In genomic region chr7:65005731-65006130, GRCm38 (mm10) we compare ENCODE assay signal across 31 mouse cellular contexts.
"Had no signal": no experiment of that assay in that cellular context is flagged by ENCODE, and none has a peak within 500 bp of the region (broad histone marks: within the 10 kb centered on the region; RNA-seq: fewer than 3 reads in every experiment).

No protein-coding gene starts in this region.

- H3K9ac ChIP-seq: limb, embryonic 12.5 days; limb, embryonic 13.5 days; limb, embryonic 15.5 days; liver, embryonic 12.5 days; liver, embryonic 13.5 days; liver, embryonic 14.5 days; liver, embryonic 15.5 days; liver, postnatal 0 days; lung, embryonic 14.5 days; lung, embryonic 15.5 days; midbrain, embryonic 12.5 days; midbrain, embryonic 13.5 days; midbrain, embryonic 15.5 days; neural tube, embryonic 12.5 days had no signal

- H3K4me1 ChIP-seq: limb, embryonic 13.5 days; limb, embryonic 15.5 days; liver, embryonic 12.5 days; liver, embryonic 13.5 days; liver, embryonic 15.5 days; lung, embryonic 15.5 days; midbrain, embryonic 12.5 days; neural tube, embryonic 12.5 days had no signal

- H3K27me3 ChIP-seq: limb, embryonic 12.5 days; limb, embryonic 13.5 days; limb, embryonic 15.5 days; liver, embryonic 12.5 days; liver, embryonic 13.5 days; liver, embryonic 15.5 days; lung, embryonic 15.5 days; megakaryocyte, embryonic 14.5 days; midbrain, embryonic 12.5 days; midbrain, embryonic 13.5 days; midbrain, embryonic 15.5 days; neural tube, embryonic 12.5 days had no signal

- H3K4me3 ChIP-seq: limb, embryonic 10.5 days; limb, embryonic 12.5 days; limb, embryonic 13.5 days; limb, embryonic 15.5 days; liver, embryonic 12.5 days; liver, embryonic 13.5 days; liver, embryonic 15.5 days; lung, embryonic 15.5 days; megakaryocyte, embryonic 14.5 days; midbrain, embryonic 10.5 days; midbrain, embryonic 12.5 days; midbrain, embryonic 13.5 days; midbrain, embryonic 15.5 days; myocyte; neural tube, embryonic 12.5 days had no signal

- H3K9me3 ChIP-seq: limb, embryonic 10.5 days; limb, embryonic 12.5 days; limb, embryonic 13.5 days; limb, embryonic 15.5 days; liver, embryonic 12.5 days; liver, embryonic 13.5 days; liver, embryonic 15.5 days; lung, embryonic 15.5 days; megakaryocyte, embryonic 14.5 days; midbrain, embryonic 10.5 days; midbrain, embryonic 12.5 days; midbrain, embryonic 13.5 days; midbrain, embryonic 15.5 days; neural tube, embryonic 12.5 days had no signal

- ATAC-seq: liver, embryonic 12.5 days; liver, postnatal 0 days; lung, postnatal 0 days; midbrain, embryonic 13.5 days; midbrain, embryonic 15.5 days; midbrain, embryonic 16.5 days had no signal

- DNase-seq: left cerebral cortex, postnatal 4 days; liver; liver, embryonic 13.5 days; liver, postnatal 0 days; lung, adult 18-20 months; lung, adult 2 months; lung, embryonic 14.5 days; lung, postnatal 10 days; lung, postnatal 14 days; lung, postnatal 36 days; lung, postnatal 4 days had no signal

- H3K36me3 ChIP-seq: limb, embryonic 10.5 days; limb, embryonic 12.5 days; limb, embryonic 13.5 days; limb, embryonic 15.5 days; liver, embryonic 12.5 days; liver, embryonic 13.5 days; liver, embryonic 15.5 days; lung, embryonic 15.5 days; midbrain, embryonic 10.5 days; midbrain, embryonic 12.5 days; midbrain, embryonic 13.5 days; midbrain, embryonic 15.5 days; neural tube, embryonic 12.5 days had no signal

- H3K4me2 ChIP-seq: limb, embryonic 12.5 days; limb, embryonic 13.5 days; limb, embryonic 15.5 days; liver, embryonic 11.5 days; liver, embryonic 12.5 days; liver, embryonic 13.5 days; liver, embryonic 15.5 days; lung, embryonic 14.5 days; lung, embryonic 15.5 days; midbrain, embryonic 11.5 days; midbrain, embryonic 12.5 days; midbrain, embryonic 13.5 days; midbrain, embryonic 15.5 days; neural tube, embryonic 12.5 days had no signal

- H3K27ac ChIP-seq: limb, embryonic 10.5 days; limb, embryonic 12.5 days; limb, embryonic 13.5 days; limb, embryonic 15.5 days; liver, embryonic 12.5 days; liver, embryonic 13.5 days; liver, embryonic 14.5 days; liver, embryonic 15.5 days; lung, embryonic 15.5 days; macrophage; midbrain, embryonic 10.5 days; midbrain, embryonic 12.5 days; midbrain, embryonic 13.5 days; midbrain, embryonic 15.5 days; neural tube, embryonic 12.5 days had no signal
